ENCODE assay signal across 12 mouse cellular contexts in the genomic region with DNA sequence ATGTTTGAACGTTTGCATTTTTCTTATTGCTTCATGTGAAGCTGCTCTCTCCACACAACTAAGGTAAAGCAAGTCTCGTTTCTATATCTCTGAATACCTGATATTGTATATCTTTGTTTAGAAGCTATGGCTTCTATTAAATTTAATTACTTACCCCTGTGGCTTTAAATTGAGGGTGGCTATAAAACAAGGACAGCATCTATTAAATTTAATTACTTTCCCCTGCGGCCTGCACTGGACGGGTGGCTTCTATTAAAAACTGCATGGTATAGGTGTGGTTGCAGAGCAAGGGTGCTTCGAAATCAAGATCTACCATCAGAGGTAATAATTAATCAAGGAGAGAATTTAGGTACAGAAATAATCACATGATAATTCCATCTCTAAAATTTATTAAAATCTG.
"Had no signal": no experiment of that assay in that cellular context is flagged by ENCODE, and none has a peak within 500 bp of the region (broad histone marks: within the 10 kb centered on the region; RNA-seq: fewer than 3 reads in every experiment).

No protein-coding gene starts in this region.

- H3K9me3 ChIP-seq: liver, embryonic 15.5 days had no signal

- H3K4me2 ChIP-seq: liver, embryonic 11.5 days; liver, embryonic 15.5 days had no signal

- H3K36me3 ChIP-seq: liver, embryonic 15.5 days had no signal

- H3K9ac ChIP-seq: liver, embryonic 15.5 days had no signal

- H3K4me1 ChIP-seq: liver, embryonic 15.5 days had no signal

- H3K4me3 ChIP-seq: liver, embryonic 15.5 days had no signal

- ATAC-seq: lung, postnatal 0 days had no signal

- H3K27me3 ChIP-seq: liver, embryonic 15.5 days had no signal

- H3K27ac ChIP-seq: kidney, postnatal 0 days; liver, embryonic 15.5 days had no signal

- DNase-seq: kidney, adult 11 months; kidney, adult 9 months; kidney, postnatal 36 days; left cerebral cortex, postnatal 4 days; lung, adult 2 months; lung, postnatal 36 days; right cerebral cortex, adult 18-20 months; right cerebral cortex, postnatal 25 days had no signal
